Mouse (Mus musculus): ENCODE results near the gene H2afy2.

DNA sequence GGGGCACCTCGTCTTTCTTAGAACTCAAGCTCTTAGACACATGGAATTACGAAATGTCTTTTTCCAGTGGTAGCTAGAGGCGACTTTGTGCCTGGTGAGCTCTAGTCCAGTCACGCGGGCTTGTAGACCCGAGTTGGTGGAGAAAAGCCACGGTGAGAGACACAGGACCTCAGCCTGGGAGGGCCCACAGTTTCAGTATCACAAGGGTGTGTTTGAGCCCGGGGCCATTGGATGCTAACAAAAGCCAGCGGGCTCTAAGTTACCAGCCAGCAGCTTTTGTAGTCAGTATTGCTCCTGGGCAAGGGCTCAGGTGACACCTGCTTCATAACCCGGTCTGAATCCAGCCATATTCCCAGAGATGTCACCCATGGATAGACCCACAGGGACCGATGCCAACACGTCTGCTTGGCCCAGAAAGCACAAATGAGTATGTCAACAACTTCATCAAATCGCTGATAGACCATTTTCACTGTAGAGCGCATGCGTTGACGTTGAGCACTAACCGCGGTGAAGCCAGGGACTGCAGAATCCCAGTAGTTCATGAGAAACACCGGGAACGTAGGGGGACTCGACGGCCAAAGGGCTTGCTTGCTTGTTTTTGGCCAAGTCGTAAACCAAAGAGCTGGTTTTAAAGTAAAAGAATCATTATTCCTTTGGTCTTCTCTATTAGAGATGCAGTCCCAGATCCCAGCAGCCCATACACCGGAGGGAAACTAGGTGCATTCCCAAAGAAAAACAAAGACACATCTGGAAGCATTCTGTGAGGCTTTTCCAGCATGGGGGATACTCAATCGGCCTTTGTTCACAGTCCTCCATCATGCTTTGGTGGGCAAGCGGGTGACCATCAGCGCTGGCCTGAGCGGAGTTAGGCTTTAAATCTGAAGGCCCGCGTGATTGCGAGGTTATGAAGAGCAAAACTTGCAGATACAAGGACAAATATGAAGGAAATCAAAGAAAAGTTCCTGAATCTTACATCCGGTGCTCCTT is 44.3 kb upstream of the H2afy2 start:
- no peak for TF ChIP-seq POLR2A (IDR thresholded peaks at IDR 0.05; ENCODE audit: control insufficient read depth, extremely low read depth, insufficient read depth, low read length, poor library complexity)
- TF ChIP-seq CTCF (IDR thresholded peaks at IDR 0.05; ENCODE audit: borderline replicate concordance, control insufficient read depth, extremely low read depth, insufficient read depth, low read length, poor library complexity): no peak

All from thymus, adult 2 months (tissue).